Mouse (Mus musculus) cerebellum, adult 11-12 months (tissue): ENCODE measurements around the gene Gm3012.
"Not testable (repeated sequence)": the region's sequence is repeated elsewhere in the genome, so short reads cannot be mapped to it uniquely, and the experiment has no call there.

ENCODE experiments used
- DNase-seq: peaks from one replicate; pipeline ENCODE4 v3.0.0; 2022

The Gm3012 gene

DNA sequence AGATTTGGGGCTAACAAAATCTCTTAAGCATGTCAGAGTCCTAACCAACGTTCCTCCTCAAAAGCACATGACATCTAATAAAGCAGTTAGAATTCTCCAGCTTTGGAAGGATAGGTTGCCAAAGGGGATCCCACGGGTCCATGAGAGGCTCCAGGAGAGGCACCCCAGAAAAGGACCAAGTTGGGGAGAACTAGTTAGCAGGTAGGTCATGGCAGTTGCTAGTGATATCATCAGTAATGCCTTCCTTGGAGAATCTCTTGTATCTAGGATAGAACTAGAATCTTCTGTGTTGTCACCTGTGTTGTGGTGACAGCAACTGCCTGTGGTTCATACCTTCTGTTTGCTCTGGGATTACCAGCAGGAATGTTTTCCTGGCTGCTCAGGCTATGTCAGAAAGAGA lies at the start of gene Gm3012:
Gene Gm3012, plus strand, starts transcription at position 301 of the 400 bp plus-strand sequence.
- not testable (repeated sequence) for DNase-seq

DNA sequence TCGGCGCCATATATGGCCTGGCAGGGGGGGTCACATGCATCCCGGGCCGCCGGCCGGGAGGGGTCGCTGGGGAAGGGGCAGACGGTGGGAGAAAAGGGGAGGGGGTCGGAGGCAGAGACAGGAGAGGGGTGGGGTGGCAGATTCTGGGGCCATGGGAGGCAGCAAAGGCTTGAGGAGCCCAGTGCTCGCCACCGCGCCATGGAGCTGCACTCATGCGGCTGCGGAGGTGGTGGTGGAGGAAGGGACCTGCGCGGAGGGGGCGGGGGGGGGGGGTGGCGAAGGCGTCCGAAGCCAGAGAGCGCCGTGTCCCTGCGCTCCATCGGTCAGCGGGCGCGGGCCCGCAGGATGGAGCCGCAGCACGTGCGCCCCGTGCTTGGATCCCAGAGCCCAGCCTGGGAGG lies 17.4 kb downstream of the Gm3012 start, which contains the start of gene Gm3020:
Gene Gm3020, plus strand, starts transcription at position 301 of the 400 bp plus-strand sequence.
- not testable (repeated sequence) for DNase-seq

DNA sequence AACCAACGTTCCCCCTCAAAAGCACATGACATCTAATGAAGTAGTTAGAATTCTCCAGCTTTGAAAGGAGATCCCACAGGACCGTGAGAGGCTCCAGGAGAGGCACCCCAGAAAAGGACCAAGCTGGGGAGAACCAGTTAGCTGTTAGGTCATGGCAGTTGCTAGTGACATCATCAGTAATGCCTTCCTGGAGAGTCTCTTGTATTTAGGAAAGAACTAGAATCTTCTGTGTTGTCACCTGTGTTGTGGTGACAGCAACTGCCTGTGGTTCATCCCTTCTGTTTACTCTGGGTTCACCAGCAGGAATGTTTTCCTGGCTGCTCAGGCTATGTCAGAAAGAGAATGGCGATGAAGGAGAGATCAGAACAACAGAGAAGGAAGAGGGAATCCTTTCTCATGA lies 54.2 kb downstream of the Gm3012 start, which contains the start of gene Gm3043:
Gene Gm3043, plus strand, starts transcription at position 301 of the 400 bp plus-strand sequence.
- not testable (repeated sequence) for DNase-seq
